ENCODE assay signal across 17 mouse cellular contexts in genomic region chr3:103465132-103465690, GRCm38 (mm10).
DNase-seq lines count a peak whose midpoint lies in the region; ATAC-seq and TF ChIP-seq lines count a peak whose summit lies in the region.
"Had no signal": no experiment of that assay in that cellular context is flagged by ENCODE, and none has a peak within 500 bp of the region (broad histone marks: within the 10 kb centered on the region; RNA-seq: fewer than 3 reads in every experiment).

No protein-coding gene starts in this region.

- no peak for TF ChIP-seq CTCF in lung, embryonic 14.5 days (IDR thresholded peaks at IDR 0.05; ENCODE audit: low read depth)
- no peak for TF ChIP-seq CTCF in CH12.LX (conservative IDR thresholded peaks at IDR 0.05 in 1 of 2, IDR thresholded peaks at IDR 0.05 in 1 of 2; ENCODE audit: low read depth in 2 of 2, low read length in 2 of 2)

- no peaks in the 10 kb centered on the region for H3K79me2 ChIP-seq in CH12.LX (replicated peaks; ENCODE audit: control insufficient read depth, extremely low read depth, insufficient read depth, poor library complexity, severe bottlenecking)

- H3K4me2 ChIP-seq in lung, embryonic 14.5 days, result no peak overlapping the region
- H3K4me2 ChIP-seq in CH12.LX (ENCODE audit: insufficient read depth, low read depth, poor library complexity, severe bottlenecking), result peak overlapping the region; percentile 16; the same call in 1 of the 2 replicates
- H3K4me2 ChIP-seq in forebrain, embryonic 11.5 days (ENCODE audit: low read depth, low read length, severe bottlenecking), result no peak overlapping the region
- H3K4me2 ChIP-seq: heart, embryonic 11.5 days; hindbrain, embryonic 15.5 days; stomach, embryonic 15.5 days had no signal

- H3K4me1 ChIP-seq in lung, embryonic 14.5 days (ENCODE audit: insufficient read depth), result peaks cover 19% of the 10 kb centered on the region
- H3K4me1 ChIP-seq in CH12.LX (ENCODE audit: control insufficient read depth in 1 of 2, insufficient read depth in 2 of 2), result peaks cover 12 to 13% of the 10 kb centered on the region in 2 experiments; a peak in 3 of 4 replicates
- 0 out of 2 replicates have a peak, but pooled peaks cover 2% of the 10 kb centered on the region for H3K4me1 ChIP-seq in forebrain, embryonic 11.5 days (replicated peaks; ENCODE audit: control insufficient read depth, insufficient read depth, low read length)

- H3K9me3 ChIP-seq in lung, embryonic 14.5 days (ENCODE audit: low read depth, low read length), result no peaks in the 10 kb centered on the region
- H3K9me3 ChIP-seq in CH12.LX (replicated peaks; ENCODE audit: low read length), result no peaks in the 10 kb centered on the region
- H3K9me3 ChIP-seq in forebrain, embryonic 11.5 days (ENCODE audit: control insufficient read depth, low read length), result no peaks in the 10 kb centered on the region
- H3K9me3 ChIP-seq: hindbrain, embryonic 15.5 days; stomach, embryonic 15.5 days had no signal

- no peaks in the 10 kb centered on the region for H3K36me3 ChIP-seq in lung, embryonic 14.5 days (ENCODE audit: insufficient read depth)
- H3K36me3 ChIP-seq in CH12.LX (replicated peaks in 1 of 2; ENCODE audit: control insufficient read depth in 1 of 2, insufficient read depth in 1 of 2, low read length in 1 of 2), result no peaks in the 10 kb centered on the region
- no peaks in the 10 kb centered on the region for H3K36me3 ChIP-seq in forebrain, embryonic 11.5 days (ENCODE audit: control insufficient read depth, insufficient read depth, low read length)
- H3K36me3 ChIP-seq: hindbrain, embryonic 15.5 days; stomach, embryonic 15.5 days had no signal

- no peak for TF ChIP-seq POLR2A in CH12.LX (IDR thresholded peaks at IDR 0.05; ENCODE audit: low read depth, low read length)

- dilution Hi-C loops in CH12.LX (cut with MboI; ENCODE audit: extremely low pct_ligation_motif_present, extremely low pct_unique_long_range_greater_than_20kb, low sequenced_read_pairs), result no loop called here

- H3K27me3 ChIP-seq in lung, embryonic 14.5 days (ENCODE audit: insufficient read depth, low read length), result no peaks in the 10 kb centered on the region
- H3K27me3 ChIP-seq in CH12.LX (replicated peaks), result no peaks in the 10 kb centered on the region
- H3K27me3 ChIP-seq in forebrain, embryonic 11.5 days (ENCODE audit: control insufficient read depth, insufficient read depth, low read length), result no peaks in the 10 kb centered on the region
- H3K27me3 ChIP-seq: hindbrain, embryonic 15.5 days; stomach, embryonic 15.5 days had no signal

- TF ChIP-seq RAD21 in CH12.LX (IDR thresholded peaks at IDR 0.05; ENCODE audit: low read depth, low read length), result no peak

- H3K27ac ChIP-seq in lung, embryonic 14.5 days (ENCODE audit: low read depth), result peak overlapping the region; percentile 27; the same call in 1 of the 2 replicates
- H3K27ac ChIP-seq in CH12.LX (ENCODE audit: insufficient read depth, low read depth), result no peak overlapping the region
- no peak overlapping the region for H3K27ac ChIP-seq in forebrain, embryonic 11.5 days (ENCODE audit: low read depth, low read length)
- H3K27ac ChIP-seq: hindbrain, embryonic 15.5 days; stomach, embryonic 15.5 days had no signal

- in situ Hi-C loops in CH12.LX (cut with MboI; ENCODE audit: low pct_ligation_motif_present, low pct_unique_long_range_greater_than_20kb, low sequenced_read_pairs), result no loop called here

- peak overlapping the region; percentile 16; the same call in 1 of the 2 replicates for H3K9ac ChIP-seq in lung, embryonic 14.5 days
- no peak overlapping the region for H3K9ac ChIP-seq in CH12.LX (ENCODE audit: insufficient read depth, low read depth)
- H3K9ac ChIP-seq in forebrain, embryonic 11.5 days (ENCODE audit: low read length), result no peak overlapping the region
- H3K9ac ChIP-seq: hindbrain, embryonic 15.5 days; stomach, embryonic 15.5 days had no signal

- no peak for TF ChIP-seq EP300 in CH12.LX (IDR thresholded peaks at IDR 0.05; ENCODE audit: low read length)

- no peak for DNase-seq in lung, embryonic 14.5 days
- no peak for DNase-seq in lung, postnatal 36 days
- DNase-seq in CH12.LX (ENCODE audit: extremely low read depth), result no peak
- DNase-seq in adipocyte (ENCODE audit: low spot score), result peak; percentile 16
- peak; percentile 35 for DNase-seq in kidney, postnatal 14 days
- no peak for DNase-seq in forebrain, embryonic 11.5 days (ENCODE audit: low spot score)
- no peak for DNase-seq in right cerebral cortex, adult 2 months (ENCODE audit: low spot score in 2 of 2)
- DNase-seq: cerebellum, adult 9-11 months; gastrocnemius, postnatal 25 days; heart, postnatal 14 days; midbrain, embryonic 14.5 days; spleen, adult 18-20 months had no signal

- ATAC-seq in lung, embryonic 14.5 days (ENCODE audit: insufficient read depth), result peak; percentile 51
- ATAC-seq in forebrain, embryonic 11.5 days (replicated peaks; ENCODE audit: low FRiP score), result no peak
- ATAC-seq: forebrain, embryonic 14.5 days; intestine, postnatal 0 days had no signal

- no peak overlapping the region for H3K4me3 ChIP-seq in lung, embryonic 14.5 days (ENCODE audit: low read depth, low read length)
- H3K4me3 ChIP-seq in CH12.LX (replicated peaks in 1 of 3; ENCODE audit: low read depth in 2 of 3, low read length in 2 of 3, poor library complexity in 1 of 3), result no peak overlapping the region
- H3K4me3 ChIP-seq in forebrain, embryonic 11.5 days (ENCODE audit: low read depth, low read length), result no peak overlapping the region
- H3K4me3 ChIP-seq: hindbrain, embryonic 15.5 days; stomach, embryonic 15.5 days had no signal

- 39% methylated on average over 7 of the region's 7 CpGs for WGBS in lung, embryonic 14.5 days
- WGBS in forebrain, embryonic 11.5 days, result 85% methylated on average over 7 of the region's 7 CpGs

TF ChIP-seq in CH12.LX, 34 proteins besides CTCF, POLR2A, EP300 and RAD21:
- no peak for TF ChIP-seq ZC3H11A (IDR thresholded peaks at IDR 0.05; ENCODE audit: low read depth, low read length)
- no peak for TF ChIP-seq MEF2A (IDR thresholded peaks at IDR 0.05; ENCODE audit: borderline replicate concordance, low read depth, low read length)
- no peak for TF ChIP-seq RCOR1 (conservative IDR thresholded peaks at IDR 0.05; ENCODE audit: low read depth, low read length)
- no peak for TF ChIP-seq TCF12 (IDR thresholded peaks at IDR 0.05; ENCODE audit: low read depth, low read length)
- no peak for TF ChIP-seq MYC (IDR thresholded peaks at IDR 0.05; ENCODE audit: low read depth, low read length)
- TF ChIP-seq TBP (conservative IDR thresholded peaks at IDR 0.05; ENCODE audit: low read depth, low read length), result no peak
- no peak for TF ChIP-seq NELFE (IDR thresholded peaks at IDR 0.05; ENCODE audit: low read depth, low read length)
- no peak for TF ChIP-seq USF2 (conservative IDR thresholded peaks at IDR 0.05; ENCODE audit: low read depth, low read length)
- TF ChIP-seq E2F4 (IDR thresholded peaks at IDR 0.05; ENCODE audit: insufficient replicate concordance, low read depth, low read length), result no peak
- no peak for TF ChIP-seq ETS1 (conservative IDR thresholded peaks at IDR 0.05; ENCODE audit: low read depth, low read length)
- TF ChIP-seq ELF1 (IDR thresholded peaks at IDR 0.05; ENCODE audit: low read depth, low read length), result no peak
- no peak for TF ChIP-seq SIN3A (IDR thresholded peaks at IDR 0.05; ENCODE audit: low read length)
- TF ChIP-seq CHD2 (IDR thresholded peaks at IDR 0.05; ENCODE audit: low read length), result no peak
- TF ChIP-seq MXI1 (IDR thresholded peaks at IDR 0.05; ENCODE audit: low read depth, low read length), result no peak
- no peak for TF ChIP-seq ZNF384 (IDR thresholded peaks at IDR 0.05; ENCODE audit: low read depth, low read length)
- TF ChIP-seq NRF1 (IDR thresholded peaks at IDR 0.05; ENCODE audit: low read depth, low read length), result no peak
- TF ChIP-seq ZKSCAN1 (IDR thresholded peaks at IDR 0.05; ENCODE audit: borderline replicate concordance, low read depth, low read length), result no peak

Comparison
In these comparisons a context has a peak if more than half of its experiments do, and no peak if none do; other contexts are left out.
1. DNase-seq: peak in adipocyte (single experiment) and kidney, postnatal 14 days (single experiment); none in lung, embryonic 14.5 days (single experiment), lung, postnatal 36 days (single experiment), CH12.LX (single experiment), forebrain, embryonic 11.5 days (single experiment) and right cerebral cortex, adult 2 months (0 of 2).